Mouse (Mus musculus) myocyte (in vitro differentiated cells): ENCODE data around the gene 1700025G04Rik.

Experiments
- MAX ChIP-seq: IDR thresholded peaks from one replicate; pipeline ENCODE4 v1.6.1; 2011; ENCODE audit warnings: low read depth, mild to moderate bottlenecking, control low read depth
- POLR2A ChIP-seq: IDR thresholded peaks from one replicate; pipeline ENCODE4 v1.6.1; 2011; ENCODE audit warnings: low read depth, mild to moderate bottlenecking, control low read depth, moderate library complexity; ENCODE audit not compliant: insufficient read length
- TCF3 ChIP-seq: IDR thresholded peaks from one replicate; pipeline ENCODE4 v1.6.1; 2011; ENCODE audit warnings: low read depth, control low read depth; ENCODE audit not compliant: insufficient read length
- USF1 ChIP-seq: IDR thresholded peaks from one replicate; pipeline ENCODE4 v1.6.1; 2011; ENCODE audit warnings: low read depth, mild to moderate bottlenecking, control low read depth, moderate library complexity

- TF ChIP-seq USF1 (no peak), POLR2A (no peak), MAX (no peak), TCF3 (no peak)
Measured at GRCm38 (mm10) chr1:151994271-151994670, 95.7 kb downstream of the 1700025G04Rik start.
